Mouse (Mus musculus): ENCODE measurements around the gene Lrrc4b. TPM values are rescaled to one million over a fixed set of nuclear protein-coding genes. Genes with fewer than 3 reads are reported as not detected.

The Lrrc4b gene
- polyA plus RNA-seq, 1 experiment from 2014 or later, result 1.7 TPM

GRCm38 (mm10) chr7:44413307-44413706, 15.5 kb upstream of the Lrrc4b start:
- 81% methylated on average over 6 of the region's 6 CpGs for WGBS
- Histone ChIP-seq H3K9me3 (no peaks in the 10 kb centered on the region), H3K27ac (no peak overlapping the region)

GRCm38 (mm10) chr7:44427666-44428065, 1.2 kb upstream of the Lrrc4b start:
- 8% methylated on average over 8 of the region's 8 CpGs for WGBS
- Histone ChIP-seq H3K27me3 (ENCODE audit: insufficient read depth, poor library complexity, severe bottlenecking) (peaks cover 70% of the 10 kb centered on the region), H3K9me3 (no peaks in the 10 kb centered on the region), H3K4me1 (peaks cover 24% of the 10 kb centered on the region), H3K4me3 (no peak overlapping the region), H3K27ac (no peak overlapping the region), H3K36me3 (no peaks in the 10 kb centered on the region)
- DNase-seq (ENCODE audit: low spot score), result no peak

More at GRCm38 (mm10) chr7:44413307-44413706, 15.5 kb upstream of the Lrrc4b start:
- no peak for DNase-seq (ENCODE audit: low spot score)
- H3K4me1 ChIP-seq, result no peaks in the 10 kb centered on the region
- no peaks in the 10 kb centered on the region for H3K36me3 ChIP-seq
- H3K4me3 ChIP-seq, result no peak overlapping the region
- H3K27me3 ChIP-seq (ENCODE audit: insufficient read depth, poor library complexity, severe bottlenecking), result 0 out of 2 replicates have a peak, but pooled peaks cover 15% of the 10 kb centered on the region

- Histone ChIP-seq H3K27me3 (ENCODE audit: insufficient read depth, poor library complexity, severe bottlenecking) (peaks cover 75% of the 10 kb centered on the region), H3K36me3 (no peaks in the 10 kb centered on the region), H3K27ac (no peak overlapping the region), H3K4me1 (peaks cover 24% of the 10 kb centered on the region), H3K4me3 (peak overlapping the region; percentile 62), H3K9me3 (no peaks in the 10 kb centered on the region)
- WGBS, result 3% methylated on average over 17 of the region's 38 CpGs
- no peak for DNase-seq (ENCODE audit: low spot score)
Observed at GRCm38 (mm10) chr7:44428171-44428950, 457 bp upstream of the Lrrc4b start.

DNA sequence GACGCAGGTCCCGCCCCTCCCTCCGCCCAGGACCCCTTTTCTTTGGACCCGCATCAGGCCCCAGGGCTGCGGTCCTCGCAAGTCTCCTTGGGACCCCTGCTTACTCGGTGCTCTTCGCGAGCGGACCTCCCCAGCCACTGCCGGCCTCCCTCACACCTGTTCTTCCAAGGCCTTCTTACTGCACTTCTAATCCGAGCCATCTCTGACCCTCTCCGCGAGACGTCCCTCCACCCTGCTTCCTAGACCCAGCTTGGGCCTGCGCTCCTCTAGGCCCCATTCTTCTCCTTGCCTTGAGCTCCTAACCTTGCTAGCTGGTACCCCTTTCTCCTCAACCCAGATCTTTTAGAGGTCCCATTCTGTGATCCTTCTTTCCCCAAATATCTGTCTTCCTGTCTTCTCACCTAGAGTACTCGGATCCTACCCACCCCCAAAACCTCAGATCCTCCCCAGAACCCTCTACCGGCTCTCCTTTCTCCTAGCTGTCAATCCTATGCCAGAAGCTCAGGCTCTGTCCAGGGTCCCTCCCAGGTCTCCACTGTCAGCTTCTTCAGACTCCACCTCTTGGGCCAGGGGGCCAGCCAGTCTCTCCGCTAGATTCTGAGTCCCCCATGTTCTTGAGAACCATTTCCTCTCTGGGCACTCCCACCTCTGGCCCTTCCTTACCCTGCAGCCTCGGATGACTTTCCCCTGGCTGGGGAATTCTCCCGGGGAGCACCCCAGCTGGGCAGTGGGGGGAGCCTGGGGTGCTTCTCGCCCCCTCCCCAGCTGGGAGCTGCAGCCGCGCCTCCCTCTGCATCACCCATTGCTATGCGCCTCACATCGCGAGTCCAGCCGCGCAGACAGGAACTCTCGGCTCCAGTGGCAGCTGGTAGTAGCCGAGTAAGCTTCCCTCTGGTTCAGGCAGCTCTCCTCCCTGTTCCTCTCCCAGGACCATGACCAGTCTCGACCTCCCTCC, 993 bp downstream of the Lrrc4b start:
- DNase-seq (ENCODE audit: low spot score), result no peak
- Histone ChIP-seq H3K27ac (0 out of 2 replicates have a peak overlapping the region, but pooled peaks have one; percentile 3), H3K9me3 (no peaks in the 10 kb centered on the region), H3K4me1 (peaks cover 24% of the 10 kb centered on the region), H3K36me3 (no peaks in the 10 kb centered on the region), H3K4me3 (peak overlapping the region; percentile 62), H3K27me3 (ENCODE audit: insufficient read depth, poor library complexity, severe bottlenecking) (peaks cover 87% of the 10 kb centered on the region)
- 2% methylated on average over 32 of the region's 32 CpGs for WGBS

- DNase-seq (ENCODE audit: low spot score), result no peak
- H3K4me3 ChIP-seq, result no peak overlapping the region
- no peaks in the 10 kb centered on the region for H3K36me3 ChIP-seq
- H3K27me3 ChIP-seq (ENCODE audit: insufficient read depth, poor library complexity, severe bottlenecking), result peaks cover 96% of the 10 kb centered on the region
- H3K4me1 ChIP-seq, result peaks cover 24% of the 10 kb centered on the region
- 70% methylated on average over 6 of the region's 6 CpGs for WGBS
- no peak overlapping the region for H3K27ac ChIP-seq
- H3K9me3 ChIP-seq, result no peaks in the 10 kb centered on the region
Observed at GRCm38 (mm10) chr7:44432550-44432949, 3.7 kb downstream of the Lrrc4b start.

GRCm38 (mm10) chr7:44433371-44433770, 4.6 kb downstream of the Lrrc4b start:
- Histone ChIP-seq H3K4me3 (no peak overlapping the region), H3K27ac (no peak overlapping the region), H3K4me1 (peaks cover 20% of the 10 kb centered on the region), H3K27me3 (ENCODE audit: insufficient read depth, poor library complexity, severe bottlenecking) (peaks cover 96% of the 10 kb centered on the region), H3K9me3 (no peaks in the 10 kb centered on the region), H3K36me3 (no peaks in the 10 kb centered on the region)
- DNase-seq (ENCODE audit: low spot score), result peak; percentile 97
- 5% methylated on average over 7 of the region's 7 CpGs for WGBS

DNA sequence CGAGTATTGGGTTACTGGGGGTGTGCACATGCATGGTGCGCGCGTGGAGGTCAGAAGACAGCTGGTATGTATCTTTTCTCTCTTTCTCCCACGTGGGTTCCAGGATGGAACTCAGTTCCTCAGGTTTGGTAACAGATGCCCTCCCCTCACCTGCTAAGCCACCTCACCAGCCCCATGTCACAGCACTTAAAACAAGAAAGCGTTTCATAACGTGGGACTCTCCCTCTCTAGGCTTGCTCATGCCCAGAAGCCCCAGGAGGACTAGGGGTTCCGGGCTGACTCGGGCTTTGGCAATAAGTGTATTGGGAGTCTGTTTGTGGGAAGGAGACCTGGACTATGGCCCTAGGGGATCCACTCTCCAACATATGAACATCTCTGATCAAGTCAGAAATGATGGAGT, 5.3 kb downstream of the Lrrc4b start:
- DNase-seq (ENCODE audit: low spot score), result no peak
- Histone ChIP-seq H3K4me1 (peaks cover 15% of the 10 kb centered on the region), H3K9me3 (no peaks in the 10 kb centered on the region), H3K36me3 (no peaks in the 10 kb centered on the region), H3K27me3 (ENCODE audit: insufficient read depth, poor library complexity, severe bottlenecking) (peaks cover 92% of the 10 kb centered on the region), H3K27ac (no peak overlapping the region), H3K4me3 (no peak overlapping the region)
- 68% methylated on average over 9 of the region's 9 CpGs for WGBS

- Histone ChIP-seq H3K9me3 (no peaks in the 10 kb centered on the region), H3K4me3 (no peak overlapping the region), H3K27me3 (ENCODE audit: insufficient read depth, poor library complexity, severe bottlenecking) (peaks cover 92% of the 10 kb centered on the region), H3K36me3 (no peaks in the 10 kb centered on the region), H3K27ac (no peak overlapping the region), H3K4me1 (no peaks in the 10 kb centered on the region)
- DNase-seq (ENCODE audit: low spot score), result no peak
- WGBS, result 58% methylated on average over 5 of the region's 5 CpGs
Observed at GRCm38 (mm10) chr7:44435796-44436195, 7.0 kb downstream of the Lrrc4b start.

GRCm38 (mm10) chr7:44436267-44436666, 7.4 kb downstream of the Lrrc4b start:
- Histone ChIP-seq H3K9me3 (no peaks in the 10 kb centered on the region), H3K36me3 (no peaks in the 10 kb centered on the region), H3K4me3 (no peak overlapping the region), H3K27me3 (ENCODE audit: insufficient read depth, poor library complexity, severe bottlenecking) (peaks cover 92% of the 10 kb centered on the region), H3K4me1 (peaks cover under 1% of the 10 kb centered on the region), H3K27ac (no peak overlapping the region)
- DNase-seq (ENCODE audit: low spot score), result no peak
- 21% methylated on average over 1 of the region's 1 CpGs for WGBS

DNA sequence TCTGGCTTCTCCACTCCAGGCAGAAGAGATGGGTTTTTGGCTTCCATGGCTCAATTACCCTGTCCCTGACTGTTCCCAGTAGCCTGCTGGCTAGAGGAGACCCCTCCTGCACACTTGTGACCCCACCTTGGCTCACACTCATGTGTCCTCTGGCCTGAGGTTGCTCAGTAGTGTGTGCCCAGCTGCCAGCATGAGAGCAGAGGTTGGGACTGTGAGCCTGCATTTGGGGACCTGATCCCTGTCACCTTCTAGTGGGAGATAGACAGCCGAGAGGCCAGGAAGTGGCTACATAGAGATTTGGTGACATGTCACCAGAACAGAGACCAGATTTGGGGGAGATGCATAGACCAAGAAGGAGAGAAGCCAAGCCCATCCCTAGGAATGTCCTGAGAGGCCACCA, 8.4 kb downstream of the Lrrc4b start:
- no peaks in the 10 kb centered on the region for H3K9me3 ChIP-seq
- H3K27ac ChIP-seq, result no peak overlapping the region
- no peak overlapping the region for H3K4me3 ChIP-seq
- no peak for DNase-seq (ENCODE audit: low spot score)
- 52% methylated on average over 1 of the region's 1 CpGs for WGBS
- H3K36me3 ChIP-seq, result no peaks in the 10 kb centered on the region
- peaks cover 92% of the 10 kb centered on the region for H3K27me3 ChIP-seq (ENCODE audit: insufficient read depth, poor library complexity, severe bottlenecking)
- H3K4me1 ChIP-seq, result peaks cover 9% of the 10 kb centered on the region

DNA sequence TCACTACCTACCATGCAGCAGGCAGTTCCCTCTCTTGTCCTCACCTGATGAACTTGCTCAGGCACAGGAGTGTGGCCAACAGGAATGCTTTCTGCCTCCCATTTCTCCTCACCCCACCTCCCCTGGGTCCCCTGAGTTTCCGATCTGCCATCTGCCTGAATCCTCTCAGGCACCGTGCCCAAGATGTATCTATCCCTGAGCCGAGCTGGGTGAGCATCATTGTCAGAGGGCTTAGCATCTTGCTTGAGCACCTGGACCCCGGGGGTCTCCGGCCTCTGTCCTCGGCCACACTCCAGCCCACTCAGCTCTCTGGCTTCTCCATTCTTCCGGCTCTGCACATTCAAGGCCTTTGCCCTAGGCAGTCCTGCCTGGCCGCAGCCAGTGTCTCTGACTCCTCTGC, 9.1 kb downstream of the Lrrc4b start:
- Histone ChIP-seq H3K4me3 (no peak overlapping the region), H3K27me3 (ENCODE audit: insufficient read depth, poor library complexity, severe bottlenecking) (peaks cover 92% of the 10 kb centered on the region), H3K9me3 (no peaks in the 10 kb centered on the region), H3K27ac (no peak overlapping the region), H3K4me1 (peaks cover 17% of the 10 kb centered on the region), H3K36me3 (no peaks in the 10 kb centered on the region)
- 64% methylated on average over 8 of the region's 8 CpGs for WGBS
- no peak for DNase-seq (ENCODE audit: low spot score)

DNA sequence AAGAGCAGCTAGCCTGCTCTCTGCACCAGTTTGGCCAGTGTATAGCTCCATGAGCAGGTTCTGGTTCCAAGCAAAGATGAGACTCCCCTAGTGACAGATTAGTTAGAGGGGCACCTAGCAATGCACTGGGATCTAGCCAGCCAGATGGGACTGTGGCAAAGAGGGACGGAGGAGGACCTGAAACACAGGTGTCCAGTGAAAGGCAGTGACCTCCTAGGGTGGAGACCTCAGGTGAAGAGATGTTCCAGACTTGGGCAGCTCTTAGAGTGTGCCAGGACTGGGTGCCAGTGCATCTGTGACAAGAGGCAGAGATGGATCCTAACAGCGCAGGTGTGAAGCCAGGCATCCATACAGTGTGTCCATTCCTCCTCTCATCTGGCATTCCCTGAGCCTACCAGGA, 10.9 kb downstream of the Lrrc4b start:
- WGBS, result 66% methylated on average over 2 of the region's 2 CpGs
- Histone ChIP-seq H3K27me3 (ENCODE audit: insufficient read depth, poor library complexity, severe bottlenecking) (peaks cover 95% of the 10 kb centered on the region), H3K9me3 (no peaks in the 10 kb centered on the region), H3K4me1 (peaks cover 33% of the 10 kb centered on the region), H3K36me3 (no peaks in the 10 kb centered on the region), H3K27ac (no peak overlapping the region), H3K4me3 (no peak overlapping the region)
- no peak for DNase-seq (ENCODE audit: low spot score)

DNA sequence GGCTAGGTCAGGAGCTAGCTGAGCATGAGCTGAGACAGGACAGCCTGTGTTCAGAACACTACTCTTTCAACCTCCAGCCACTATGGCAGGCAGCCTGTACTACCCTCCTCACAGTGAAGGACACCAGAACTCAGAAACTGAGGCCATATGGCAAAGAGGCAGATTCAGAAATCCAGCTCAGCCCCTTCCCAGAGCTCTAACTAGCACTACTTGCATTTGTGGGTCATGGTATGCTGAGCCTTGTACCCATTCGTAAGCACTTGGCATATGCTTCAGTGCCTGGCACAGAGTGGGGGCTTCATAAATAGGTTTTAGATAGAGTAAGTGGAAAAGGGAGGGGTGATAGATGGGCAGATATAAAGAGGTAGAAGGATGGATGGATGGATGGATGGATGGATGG, 11.7 kb downstream of the Lrrc4b start:
- H3K4me3 ChIP-seq, result no peak overlapping the region
- no peaks in the 10 kb centered on the region for H3K9me3 ChIP-seq
- no peak overlapping the region for H3K27ac ChIP-seq
- peaks cover 41% of the 10 kb centered on the region for H3K4me1 ChIP-seq
- H3K27me3 ChIP-seq (ENCODE audit: insufficient read depth, poor library complexity, severe bottlenecking), result peaks cover 95% of the 10 kb centered on the region
- H3K36me3 ChIP-seq, result no peaks in the 10 kb centered on the region
- DNase-seq (ENCODE audit: low spot score), result no peak
- WGBS, result 80% methylated on average over 1 of the region's 1 CpGs
